Mouse (Mus musculus) brain, adult 2 months (tissue): ENCODE results near the gene Zbtb49.

Source experiments
- DNase-seq: peaks from one replicate; pipeline ENCODE4 v3.0.0; 2011; ENCODE audit warnings: low read depth, low spot score

The Zbtb49 gene

DNA sequence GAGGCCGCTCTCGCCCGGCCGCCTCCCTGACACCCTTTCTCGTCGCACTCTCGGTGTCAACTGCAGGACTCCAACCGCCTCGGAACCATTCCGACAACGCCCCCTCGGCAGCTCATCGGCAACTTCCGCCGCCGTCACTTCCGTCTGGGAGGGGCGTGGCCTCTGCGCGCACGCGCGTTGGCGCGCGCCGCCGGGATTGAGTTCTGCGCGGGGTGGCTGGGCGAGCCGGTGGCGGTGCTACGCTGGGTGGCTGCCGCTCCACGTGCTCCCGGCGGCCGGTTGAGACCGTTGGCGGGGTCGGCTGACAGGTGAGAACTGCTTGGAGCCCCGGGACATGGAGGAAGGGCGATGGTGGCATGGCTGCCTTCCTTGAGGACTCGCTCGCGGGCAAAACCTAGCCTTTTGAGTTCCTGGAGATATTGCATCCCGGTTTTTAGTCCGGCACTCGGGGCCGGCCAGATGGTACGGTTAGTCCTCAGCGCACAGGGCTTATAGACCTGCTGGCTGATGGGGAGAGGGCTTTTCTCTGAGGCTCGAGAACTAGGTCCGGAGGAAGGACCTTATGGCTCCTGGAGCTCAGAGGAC lies at the start of gene Zbtb49, which contains the start of gene Lyar:
Zbtb49 (minus strand) TSS at position 130 of the 585 bp plus-strand sequence.
Lyar (plus strand) TSS at position 143 of the 585 bp plus-strand sequence.
- DNase-seq: peak; percentile 94

DNA sequence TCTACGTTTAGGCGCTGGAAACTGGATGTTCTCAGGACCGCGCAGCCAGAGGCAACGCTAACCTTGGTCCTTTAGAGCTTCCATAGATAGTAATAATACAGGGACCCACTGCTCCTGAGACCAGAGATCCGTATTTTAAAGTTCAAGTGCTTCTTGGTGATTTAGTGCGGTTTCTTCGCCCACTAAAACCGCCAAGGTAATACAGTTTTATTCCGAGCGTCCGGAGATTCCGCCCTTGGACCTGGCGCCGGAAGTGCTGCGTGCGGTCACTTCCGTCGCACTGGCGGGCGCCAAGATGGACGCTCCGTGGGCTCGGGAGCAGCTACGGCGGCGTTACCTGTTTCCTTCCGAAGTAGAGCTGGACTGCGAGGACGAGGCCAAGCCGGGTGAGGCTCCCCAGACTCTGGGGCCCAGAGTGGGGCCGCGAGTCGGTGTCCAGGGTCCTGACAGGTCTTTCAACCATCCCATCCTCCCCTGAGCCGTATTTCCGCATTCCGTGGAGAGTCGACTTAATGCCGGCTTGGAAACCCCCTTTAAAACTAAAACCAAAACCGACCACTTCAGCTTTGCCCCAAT lies 39.9 kb upstream of the Zbtb49 start, which contains the start of gene Tmem128:
Tmem128 (plus strand) TSS at position 79 of the 576 bp plus-strand sequence.
- DNase-seq: peak; percentile 83

DNA sequence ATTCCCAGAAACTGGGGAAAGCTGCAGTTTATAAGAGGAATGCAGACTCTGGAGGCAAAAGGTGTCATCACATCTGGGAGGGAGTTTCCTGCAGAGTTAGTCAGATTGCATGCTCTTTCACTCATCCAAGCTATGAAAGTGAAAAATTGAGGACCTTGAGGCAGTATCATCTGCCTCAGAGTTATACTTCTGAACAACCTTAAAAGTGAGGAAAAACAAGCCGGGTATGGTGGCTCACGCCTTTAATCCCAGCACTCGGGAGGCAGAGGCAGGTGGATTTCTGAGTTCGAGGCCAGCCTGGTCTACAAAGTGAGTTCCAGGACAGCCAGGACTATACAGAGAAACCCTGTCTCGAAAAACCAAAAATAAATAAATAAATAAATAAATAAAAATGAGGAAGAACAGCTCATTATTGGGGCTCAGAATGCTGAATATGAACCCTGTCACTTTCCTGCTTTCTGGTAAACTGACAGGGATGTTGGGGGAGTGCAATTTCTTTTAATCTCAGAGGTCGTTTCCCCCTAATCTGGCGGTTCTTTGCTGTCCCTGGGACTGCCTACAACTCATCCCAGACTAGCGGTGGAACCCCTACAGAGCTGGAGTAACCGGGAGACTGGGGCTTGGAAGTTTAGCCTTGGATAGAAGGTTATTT lies 39.3 kb upstream of the Zbtb49 start:
- no peak for DNase-seq

DNA sequence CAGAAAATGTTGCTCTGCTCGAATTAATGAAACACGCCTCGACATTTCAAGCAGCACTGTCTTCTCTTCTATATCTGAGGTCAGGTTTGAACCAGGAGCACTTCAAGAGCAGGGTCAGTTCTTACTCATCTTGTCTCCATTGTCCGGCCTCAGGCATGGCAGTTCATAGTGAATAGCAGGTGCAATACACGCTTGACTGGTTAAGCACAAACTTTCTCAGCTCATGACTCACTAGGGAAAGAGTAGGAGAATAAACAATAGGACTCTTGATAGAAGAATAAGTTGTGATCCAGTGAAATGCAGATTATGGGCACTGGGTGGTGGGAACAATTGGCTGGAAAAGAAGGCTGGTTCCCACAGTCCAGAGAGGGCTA lies 38.5 kb upstream of the Zbtb49 start:
- DNase-seq: no peak

DNA sequence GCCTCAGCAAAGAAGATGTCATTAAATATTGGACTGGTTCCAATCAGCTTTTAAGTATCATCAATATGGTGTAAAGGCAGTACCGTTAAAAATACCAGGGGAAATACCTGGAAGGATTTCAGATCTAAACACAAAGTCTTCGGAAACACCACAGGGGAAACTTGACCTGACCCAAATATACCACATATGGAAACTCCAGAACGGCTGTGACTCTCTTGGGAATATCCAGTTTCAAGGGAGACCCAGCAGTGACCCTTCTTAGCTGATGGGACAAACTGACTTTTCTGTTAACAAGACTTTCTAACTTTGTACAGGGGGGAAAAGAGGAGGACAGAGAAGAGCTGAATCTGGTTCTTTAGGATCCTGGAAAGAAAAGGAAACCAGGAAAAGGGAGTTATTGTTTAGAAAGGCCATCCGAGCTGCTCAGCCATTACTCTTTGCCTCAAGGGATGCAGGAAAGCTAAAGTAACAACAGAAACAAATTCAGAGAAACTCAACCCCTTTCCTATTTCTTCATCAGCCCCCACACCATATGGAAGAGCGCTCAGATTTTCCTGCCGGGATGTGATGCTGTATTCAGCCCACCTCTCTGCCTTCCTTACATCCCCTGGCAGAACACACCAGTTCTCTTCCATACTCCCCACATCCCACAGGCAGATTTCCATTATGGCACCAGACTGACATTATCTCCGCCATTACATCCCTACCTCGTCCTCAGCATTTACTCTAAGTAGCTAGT lies 37.9 kb upstream of the Zbtb49 start:
- peak; percentile 69 for DNase-seq

DNA sequence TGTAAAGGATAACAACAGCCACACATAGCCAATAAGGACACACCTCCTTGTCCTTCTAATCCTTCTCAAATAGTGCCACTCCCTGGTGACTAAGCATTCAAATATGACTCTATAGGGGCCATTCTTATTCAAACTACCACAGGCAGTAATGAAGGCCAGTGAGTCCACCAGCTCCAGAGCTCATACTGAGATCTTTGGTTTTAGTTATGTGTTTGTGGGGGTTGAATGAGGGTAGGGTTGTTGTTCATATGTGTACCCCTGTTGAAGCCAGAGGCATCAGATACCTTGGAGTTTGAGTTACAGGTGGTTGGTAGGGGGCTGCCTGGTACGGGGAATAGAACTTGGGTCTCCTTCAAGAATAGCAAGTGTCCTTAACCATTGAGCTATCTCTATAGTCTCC lies 36.3 kb upstream of the Zbtb49 start:
- no peak for DNase-seq

DNA sequence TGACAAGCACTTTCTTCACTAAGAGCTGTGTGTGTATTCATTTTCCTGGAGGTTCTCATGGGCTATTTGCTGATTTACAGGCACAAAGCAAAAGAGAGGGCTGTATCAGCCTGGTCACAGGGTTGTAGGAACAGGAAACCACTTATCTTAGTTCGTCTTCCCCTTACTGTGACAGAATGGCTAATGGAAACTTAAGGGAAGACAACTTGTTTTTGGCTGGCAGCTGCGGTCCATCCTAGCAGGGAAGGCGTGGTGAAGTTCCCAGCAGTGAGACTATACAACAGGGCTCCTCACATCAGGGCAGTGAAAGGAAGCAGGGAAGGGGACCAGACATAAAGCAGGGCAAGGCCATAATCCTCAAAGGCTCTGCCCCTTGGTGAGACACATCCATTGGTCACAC lies 35.4 kb upstream of the Zbtb49 start:
- DNase-seq: no peak

DNA sequence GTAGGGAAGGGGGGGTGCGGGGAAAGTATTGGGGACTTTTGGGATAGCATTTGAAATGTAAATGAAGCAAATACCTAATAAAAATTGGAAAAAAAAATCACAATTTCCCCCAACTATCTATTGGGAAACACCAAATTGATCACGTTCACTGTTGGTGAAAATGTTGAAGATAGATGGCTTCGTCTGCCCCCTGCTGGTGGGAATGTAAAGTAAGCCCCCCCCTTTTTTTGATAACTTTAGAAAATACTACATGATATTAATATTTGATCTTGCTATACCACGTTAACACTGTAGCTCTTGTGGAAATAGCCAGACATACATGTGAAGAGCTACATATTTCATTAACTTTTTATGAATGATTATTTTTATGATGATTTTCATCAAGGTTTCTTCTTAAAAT lies 34.9 kb upstream of the Zbtb49 start:
- no peak for DNase-seq

DNA sequence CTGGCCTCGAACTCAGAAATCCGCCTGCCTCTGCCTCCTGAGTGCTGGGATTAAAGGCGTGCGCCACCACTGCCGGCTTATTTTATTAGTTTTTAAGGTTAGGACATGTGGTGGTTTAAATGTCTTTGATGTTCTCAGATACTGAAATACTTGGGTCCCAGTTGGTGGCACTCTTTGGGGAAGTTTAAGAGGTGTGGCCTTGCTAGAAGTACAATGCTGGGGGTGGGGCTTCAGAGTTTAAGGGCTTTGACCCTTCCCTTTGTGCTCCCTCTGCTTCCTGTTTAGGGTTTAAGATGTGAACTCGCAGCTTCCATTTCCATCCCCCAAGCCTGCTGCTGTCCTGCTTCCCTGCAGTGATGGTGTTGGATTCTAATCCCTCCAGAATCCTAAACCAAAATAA lies 21.7 kb upstream of the Zbtb49 start:
- no peak for DNase-seq

DNA sequence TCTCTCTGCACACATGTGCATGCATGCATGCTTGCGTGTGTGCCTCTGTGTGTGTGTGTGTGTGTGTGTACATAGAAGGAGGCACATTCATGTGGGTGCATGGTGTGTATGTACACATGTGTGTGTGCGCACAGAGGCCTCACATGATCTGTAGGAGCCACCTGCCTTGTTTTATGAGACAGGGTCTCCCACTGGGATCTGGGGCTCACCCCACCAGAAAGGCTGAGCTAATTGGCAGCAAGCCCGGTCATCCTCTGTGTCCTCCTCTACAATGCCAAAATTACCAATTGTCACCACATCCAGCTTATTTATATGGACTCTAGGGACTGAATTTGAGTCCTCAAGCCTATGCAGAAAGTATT lies 21.2 kb upstream of the Zbtb49 start:
- DNase-seq: no peak

DNA sequence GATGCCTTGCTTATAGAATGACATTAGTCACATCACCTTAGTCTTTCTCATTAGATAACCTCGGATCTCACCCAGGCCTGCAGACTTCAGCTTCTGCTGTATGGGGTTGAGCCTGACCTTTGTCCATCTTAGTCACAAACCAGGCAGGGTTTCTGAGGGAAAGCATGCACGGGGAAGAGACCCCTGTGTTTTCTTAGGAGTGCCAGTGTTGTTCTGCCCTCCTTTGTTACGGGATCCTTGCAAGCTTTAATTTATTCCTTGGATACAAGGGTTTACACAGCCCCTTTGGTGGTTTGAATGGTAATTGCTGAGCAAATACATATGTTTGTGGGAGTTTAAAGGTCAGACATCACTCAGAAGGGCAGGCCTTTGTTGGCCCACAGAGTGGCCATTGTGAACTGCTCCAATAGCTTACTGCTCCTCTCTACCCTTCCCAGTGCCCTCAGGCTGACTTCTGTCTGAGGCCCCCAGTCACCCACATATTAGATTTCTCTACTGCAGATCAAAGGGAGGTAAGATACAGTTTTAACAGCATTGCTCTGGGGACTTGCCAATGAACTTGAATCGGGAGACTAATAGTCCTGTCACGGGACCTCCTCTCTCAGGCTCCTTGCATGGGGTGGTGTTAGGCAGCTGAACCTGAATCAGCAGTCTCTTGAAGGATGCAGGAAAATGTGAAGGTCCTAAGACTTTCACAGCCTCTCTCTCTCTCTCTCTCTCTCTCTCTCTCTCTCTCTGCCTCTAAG lies 20.6 kb upstream of the Zbtb49 start:
- DNase-seq: no peak

DNA sequence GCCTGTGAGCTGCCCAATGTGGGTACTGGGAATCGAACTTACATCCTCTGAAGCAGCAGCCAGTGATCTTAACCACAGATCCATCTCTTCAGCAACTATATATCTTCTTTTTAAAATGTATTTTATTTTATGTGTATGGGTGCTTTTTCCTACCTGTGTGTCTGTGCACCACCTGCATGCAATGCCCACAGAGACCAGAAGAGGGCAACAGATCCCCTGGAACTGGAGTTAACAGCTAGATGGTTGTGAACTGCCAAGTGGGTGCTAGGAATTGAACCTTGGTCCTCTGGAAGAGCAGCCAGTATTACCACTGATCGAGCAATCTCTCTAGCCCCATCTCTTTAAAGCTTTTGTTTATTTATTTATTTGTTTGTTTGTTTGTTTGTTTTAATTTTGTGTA lies 16.4 kb upstream of the Zbtb49 start:
- no peak for DNase-seq

DNA sequence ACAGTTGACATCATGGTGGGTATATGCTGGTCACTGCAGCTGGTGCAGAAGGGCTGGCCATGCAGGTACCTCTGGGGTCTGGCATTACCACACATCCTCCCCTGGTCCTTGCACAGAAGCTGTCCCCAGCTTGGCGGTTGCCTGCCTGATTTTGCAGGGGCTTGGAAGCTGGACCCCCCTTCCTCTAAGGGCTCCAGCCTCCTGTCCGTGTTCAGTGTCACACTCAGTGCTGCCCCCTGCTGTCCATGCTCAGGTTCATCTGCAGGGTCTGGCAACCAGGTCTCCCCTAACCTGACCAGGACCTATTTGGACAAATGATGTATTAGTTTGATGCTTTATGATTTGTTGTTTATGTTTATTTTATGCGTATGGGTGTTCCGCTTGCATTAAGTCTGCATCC lies 15.2 kb upstream of the Zbtb49 start:
- peak; percentile 64 for DNase-seq

DNA sequence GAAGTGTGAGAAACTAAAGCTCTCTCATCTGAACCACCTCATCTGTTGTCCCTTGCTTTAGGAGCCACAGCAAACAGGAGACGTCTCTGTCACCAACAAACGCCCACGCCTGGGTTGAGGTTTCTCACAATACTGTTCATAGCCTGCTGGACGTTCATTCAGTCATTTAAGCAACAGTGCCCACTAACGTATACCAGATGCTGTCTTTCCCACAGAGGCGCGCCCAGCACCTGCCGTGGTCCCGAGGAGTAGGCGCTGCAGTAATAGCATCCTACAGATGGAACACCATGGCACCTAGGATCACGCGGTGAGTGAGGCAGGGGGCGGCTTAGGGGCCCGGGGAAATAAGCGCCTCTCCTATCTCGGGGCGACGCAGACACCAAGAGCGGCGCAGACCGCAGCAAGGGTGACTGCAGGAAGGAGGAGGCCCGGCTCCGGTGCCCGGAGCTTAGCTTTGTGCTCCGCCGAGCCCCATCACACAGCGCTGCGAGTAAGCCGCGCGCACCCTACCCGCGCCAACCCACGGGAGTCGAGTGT lies 418 bp downstream of the Zbtb49 start:
- DNase-seq: peak; percentile 54

DNA sequence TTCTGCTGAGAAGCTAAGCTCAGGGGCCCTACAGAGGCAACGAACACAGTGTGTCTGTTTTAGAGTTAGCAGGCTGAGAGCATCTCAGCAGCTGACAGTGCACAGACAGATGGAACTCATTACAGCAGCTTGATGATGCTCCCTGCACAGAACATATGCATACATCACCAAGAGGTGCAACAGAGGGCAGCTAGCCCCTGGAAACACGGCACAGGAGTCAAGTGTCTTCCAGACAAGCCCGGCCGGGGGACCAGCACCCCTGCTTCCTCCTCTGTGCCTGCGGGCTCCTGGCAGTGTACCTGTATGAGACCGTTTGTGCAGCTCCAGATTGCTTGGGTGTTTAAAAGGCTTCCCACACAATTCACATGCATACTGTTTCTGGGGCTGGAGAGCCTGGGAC lies 7.2 kb downstream of the Zbtb49 start:
- DNase-seq: peak; percentile 27

DNA sequence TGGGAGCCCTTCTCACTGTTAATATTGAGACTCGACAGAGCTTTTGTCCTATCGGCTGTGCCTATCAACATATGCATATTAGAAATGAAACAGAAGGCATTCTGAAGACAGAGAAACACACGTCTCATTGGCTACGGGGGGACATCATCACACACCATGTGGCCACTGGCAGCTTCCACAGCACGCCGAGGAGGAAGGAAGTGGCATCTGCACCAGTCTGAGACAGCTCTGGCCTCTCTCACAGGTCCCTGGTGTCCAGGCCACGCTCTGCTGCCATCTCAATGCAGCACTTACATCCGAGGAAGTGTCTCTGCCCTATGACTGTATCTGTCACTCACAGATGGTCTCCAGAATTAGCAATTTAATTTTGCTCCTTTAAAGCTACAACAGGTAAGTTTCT lies 8.6 kb downstream of the Zbtb49 start:
- DNase-seq: peak; percentile 22

DNA sequence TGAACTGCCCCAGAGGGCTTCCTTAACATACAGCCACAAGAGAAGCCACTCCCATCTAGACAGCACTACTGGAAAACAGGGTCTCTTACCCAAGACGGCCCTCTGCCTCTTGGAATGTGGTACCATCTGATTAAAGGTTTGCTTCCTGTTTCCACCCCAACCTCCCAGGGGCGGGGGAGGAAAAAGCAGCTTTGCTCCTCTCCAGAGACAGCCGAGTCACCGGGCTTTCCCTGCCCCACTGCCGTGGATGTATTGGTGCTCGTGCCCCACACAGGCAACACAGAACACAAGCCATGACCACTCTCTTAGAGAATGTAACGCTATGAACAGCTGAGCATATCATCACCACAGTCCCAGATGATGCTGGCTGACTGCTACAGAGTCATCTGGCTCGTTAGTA lies 11.3 kb downstream of the Zbtb49 start:
- DNase-seq: no peak

DNA sequence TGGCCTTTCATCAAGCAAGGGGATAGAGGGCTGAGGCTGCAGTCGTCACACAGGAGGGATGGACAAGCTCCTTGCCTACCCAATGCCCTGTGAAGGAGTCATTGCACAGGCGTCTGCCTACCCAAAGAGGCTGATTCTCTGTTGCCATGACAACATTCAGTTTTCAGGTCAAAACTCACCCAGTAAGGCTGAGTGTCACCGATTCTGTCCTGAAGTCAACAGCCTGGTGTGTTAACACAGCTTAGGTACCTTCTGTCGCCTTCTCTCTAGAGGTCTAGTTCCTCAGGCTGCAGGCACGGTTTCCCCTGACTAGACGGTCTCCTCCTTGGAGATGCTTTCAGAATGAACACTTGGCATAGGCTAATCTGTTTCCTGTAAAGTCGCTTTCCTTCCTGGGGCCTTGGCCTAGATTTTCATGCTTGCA lies 14.9 kb downstream of the Zbtb49 start:
- DNase-seq: peak; percentile 85

DNA sequence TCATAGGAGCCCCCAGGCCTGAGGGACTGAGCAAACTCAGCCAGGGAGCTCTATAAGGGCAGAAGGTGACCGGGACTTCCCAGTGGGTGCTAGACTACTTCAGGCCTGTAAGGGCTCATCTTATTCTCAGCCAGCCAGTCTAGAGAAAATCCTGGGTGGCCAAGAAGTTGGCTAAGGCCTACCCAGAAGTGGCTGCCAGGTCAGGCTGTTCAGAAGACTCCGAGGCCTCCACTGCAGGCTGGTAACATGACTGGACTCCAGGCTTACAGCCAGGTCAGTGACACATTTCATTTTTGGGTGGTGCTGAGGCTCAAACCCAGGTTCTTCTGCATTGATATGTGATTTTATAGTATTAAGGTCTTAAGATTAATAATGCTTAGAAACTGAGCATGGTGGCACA lies 20.6 kb downstream of the Zbtb49 start:
- no peak for DNase-seq

DNA sequence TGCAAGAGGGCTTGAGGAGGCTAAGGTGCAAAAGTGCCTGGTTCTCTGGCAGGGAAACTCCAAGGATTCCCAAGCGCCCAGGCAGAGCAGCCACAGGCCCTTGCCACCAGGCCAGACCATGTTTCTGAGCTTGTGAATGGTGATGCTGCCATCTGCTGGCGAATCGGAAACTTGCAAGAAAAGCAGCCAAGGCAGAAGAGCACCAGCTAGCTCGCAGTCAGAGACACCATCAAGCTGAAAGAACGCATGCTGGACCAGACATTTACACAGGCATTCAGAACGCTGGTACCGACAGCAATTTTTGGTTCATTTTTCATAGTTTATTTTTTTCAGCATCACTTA lies 22.8 kb downstream of the Zbtb49 start:
- peak; percentile 96 for DNase-seq

DNA sequence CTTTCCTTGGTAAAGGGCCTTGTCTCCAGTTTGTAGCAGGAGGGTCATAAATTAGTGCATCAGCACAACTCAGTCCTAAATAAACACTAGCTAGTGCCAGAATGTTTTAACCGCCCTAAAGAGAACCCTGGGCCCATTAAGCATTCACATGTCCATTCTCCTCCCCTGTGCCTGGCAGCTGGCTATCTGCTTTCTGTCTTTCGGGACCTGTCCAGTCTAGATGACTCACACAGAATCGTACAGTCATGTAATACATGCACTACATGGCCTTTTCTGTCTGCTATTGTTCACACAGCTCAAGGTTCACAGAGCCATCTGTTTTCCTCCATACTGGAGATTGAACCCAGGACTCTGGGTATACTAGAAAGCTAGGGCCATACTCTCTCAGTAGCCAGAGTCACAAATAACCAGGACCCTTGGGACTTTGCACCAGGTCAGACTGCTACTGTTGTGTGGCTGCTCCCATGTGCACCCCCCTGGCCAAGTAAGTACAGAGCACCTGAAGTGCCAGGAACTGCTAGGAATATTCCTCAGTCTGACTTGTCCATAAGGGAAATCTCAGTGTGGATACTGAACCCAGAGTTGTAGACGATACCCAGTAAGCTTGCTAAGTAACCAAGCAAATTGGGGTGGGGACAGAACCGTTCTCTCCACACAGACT lies 23.3 kb downstream of the Zbtb49 start:
- DNase-seq: no peak
